Mouse (Mus musculus) kidney, adult 8-10 months (tissue): ENCODE results near the gene Kcnj10.
A peak's percentile ranks its signal among the peaks of the same experiment; 100 is the strongest.

Experiments
- DNase-seq, 2 experiments: peaks; one replicate each; pipeline ENCODE4 v3.0.0; 2022

The Kcnj10 gene

DNA sequence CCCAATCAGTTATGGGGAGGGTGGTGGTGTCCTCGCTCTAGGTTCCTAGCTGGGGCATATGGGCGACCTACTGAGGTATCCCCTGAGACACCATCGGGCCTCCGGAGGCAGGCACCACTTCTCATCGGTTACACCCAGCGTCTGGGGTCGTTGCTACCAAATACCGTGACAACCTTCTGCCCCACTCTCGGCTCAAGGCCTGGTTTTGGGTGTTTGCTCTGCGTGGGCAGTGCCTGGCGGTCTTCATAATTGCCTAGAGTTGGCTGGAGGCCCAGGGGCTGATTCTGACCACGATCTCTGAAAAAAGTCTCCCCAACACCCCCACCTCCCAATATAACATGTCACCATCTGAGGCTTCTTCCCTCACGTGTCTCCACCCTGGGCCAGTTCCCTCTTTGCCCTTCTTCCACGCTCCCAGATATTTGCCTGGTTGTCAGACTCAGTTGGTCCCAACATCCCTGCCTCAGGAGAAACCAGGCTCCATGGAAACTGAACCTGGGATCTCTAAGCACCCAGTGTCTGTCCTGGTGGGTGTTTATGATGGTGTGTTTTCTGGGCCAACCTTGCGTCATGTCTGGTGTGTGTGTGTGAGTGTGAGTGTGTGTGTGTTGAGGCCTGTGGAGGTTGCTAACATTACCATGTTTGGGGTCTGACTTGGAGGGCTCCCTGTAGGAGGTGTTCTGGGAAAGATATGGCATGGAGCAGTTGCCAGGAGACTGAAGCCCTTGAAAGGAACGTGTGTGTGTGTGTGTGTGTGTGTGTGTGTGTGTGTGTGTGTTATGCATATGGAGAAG, 28.0 kb upstream of the Kcnj10 start:
- no peak for DNase-seq

DNA sequence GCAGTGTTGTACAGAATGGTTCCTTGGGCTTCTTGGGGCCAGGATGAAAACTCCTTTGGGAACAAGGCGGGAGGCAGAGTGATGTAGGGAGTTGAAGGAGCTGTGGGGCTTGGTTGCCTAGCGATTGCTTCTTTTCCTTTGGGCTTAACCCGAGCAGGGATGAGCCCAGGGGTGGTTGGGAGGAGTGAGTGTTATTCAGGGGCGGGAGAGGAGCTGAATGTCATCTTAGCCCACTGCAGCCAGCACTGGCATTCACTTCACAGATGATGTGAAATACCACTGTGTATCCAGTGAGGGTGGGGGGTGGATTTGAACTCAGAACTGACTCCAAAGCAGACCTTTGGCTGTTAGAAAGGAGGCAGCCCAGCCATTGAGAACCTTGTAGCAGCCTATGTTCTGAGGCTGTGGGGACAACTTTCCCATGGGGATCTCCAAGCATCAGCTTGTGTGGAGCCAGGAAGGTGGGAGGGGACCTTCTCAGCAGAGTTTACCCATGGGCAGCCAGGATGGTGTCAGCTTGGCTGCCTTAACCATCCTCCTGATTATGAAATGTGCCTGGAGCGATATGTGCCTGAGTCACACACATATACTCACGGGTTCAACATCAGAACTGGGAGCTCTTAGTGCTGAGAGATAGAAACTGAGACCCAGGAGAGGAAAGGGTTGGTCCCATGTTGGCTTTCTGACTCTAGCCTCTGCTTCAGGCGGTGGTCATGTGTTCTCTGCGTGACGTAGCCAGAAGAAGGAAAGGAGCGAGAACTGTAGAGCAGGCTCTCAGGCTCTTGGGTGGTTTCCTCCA, 27.2 kb upstream of the Kcnj10 start:
- DNase-seq, result no peak

DNA sequence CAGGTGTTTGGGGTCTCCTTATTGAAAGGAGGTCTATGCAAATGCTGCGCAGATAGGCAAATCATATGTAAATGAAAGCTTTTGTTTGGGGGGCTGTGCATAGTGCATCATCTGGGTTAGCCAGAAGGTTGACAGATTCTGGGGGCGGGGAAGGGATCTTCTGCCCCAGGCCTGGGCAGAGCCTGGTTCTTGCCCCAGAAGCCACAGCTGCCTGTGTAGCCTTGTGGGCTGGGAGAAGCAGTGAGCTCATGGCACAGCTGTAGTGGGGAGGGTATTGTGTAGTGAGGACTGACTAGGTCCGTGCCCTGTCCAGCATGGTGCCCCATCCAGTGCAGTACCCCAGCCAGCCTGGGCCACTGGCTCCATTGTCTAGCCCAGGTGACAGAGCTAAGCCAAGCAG, 26.1 kb upstream of the Kcnj10 start:
- no peak for DNase-seq

DNA sequence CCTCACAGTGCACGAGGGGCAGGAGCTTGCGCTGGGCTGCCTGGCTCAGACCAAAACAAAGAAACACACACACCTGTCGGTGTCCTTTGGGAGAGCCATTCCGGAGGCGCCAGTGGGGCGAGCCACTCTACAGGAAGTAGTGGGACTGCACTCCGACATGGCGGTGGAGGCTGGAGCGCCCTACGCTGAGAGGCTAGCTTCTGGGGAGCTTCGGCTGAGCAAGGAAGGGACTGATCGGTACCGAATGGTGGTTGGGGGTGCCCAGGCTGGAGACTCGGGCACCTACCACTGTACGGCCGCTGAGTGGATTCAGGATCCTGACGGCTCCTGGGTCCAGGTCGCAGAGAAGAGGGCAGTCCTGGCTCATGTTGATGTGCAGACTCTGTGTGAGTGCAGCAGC, 23.6 kb upstream of the Kcnj10 start:
- DNase-seq, result no peak

DNA sequence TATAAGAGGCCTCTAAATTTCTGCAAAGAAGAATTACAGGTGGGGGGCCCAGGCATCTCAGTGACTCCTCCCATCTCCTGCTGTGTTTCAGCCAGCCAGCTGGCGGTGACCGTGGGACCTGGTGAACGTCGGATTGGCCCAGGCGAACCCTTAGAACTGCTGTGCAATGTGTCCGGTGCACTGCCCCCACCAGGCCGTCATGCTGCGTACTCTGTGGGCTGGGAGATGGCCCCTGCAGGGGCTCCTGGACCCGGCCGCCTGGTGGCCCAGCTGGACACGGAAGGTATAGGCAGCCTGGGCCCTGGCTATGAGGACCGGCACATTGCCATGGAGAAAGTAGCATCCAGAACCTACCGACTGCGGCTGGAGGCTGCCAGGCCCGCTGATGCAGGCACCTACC, 23.1 kb upstream of the Kcnj10 start:
- no peak for DNase-seq

DNA sequence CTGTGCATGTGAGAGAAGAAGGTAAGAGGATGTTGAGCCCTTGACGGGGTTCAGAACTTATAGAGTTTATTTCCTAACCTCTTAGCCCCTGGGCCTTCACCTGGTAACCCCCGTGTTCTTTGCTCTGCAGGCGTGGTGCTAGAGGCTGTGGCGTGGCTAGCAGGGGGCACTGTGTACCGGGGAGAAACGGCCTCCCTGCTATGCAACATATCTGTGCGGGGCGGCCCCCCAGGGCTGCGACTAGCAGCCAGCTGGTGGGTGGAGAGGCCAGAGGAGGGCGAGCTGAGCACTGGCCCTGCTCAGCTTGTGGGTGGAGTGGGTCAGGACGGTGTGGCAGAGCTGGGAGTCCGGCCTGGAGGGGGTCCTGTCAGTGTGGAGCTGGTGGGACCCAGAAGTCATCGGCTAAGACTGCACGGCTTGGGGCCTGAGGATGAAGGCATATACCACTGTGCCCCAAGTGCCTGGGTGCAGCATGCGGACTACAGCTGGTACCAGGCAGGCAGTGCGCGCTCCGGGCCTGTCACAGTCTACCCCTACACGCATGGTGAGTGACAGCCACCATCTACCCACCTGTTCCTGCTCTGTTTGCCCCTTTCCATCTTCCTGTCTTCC, 22.5 kb upstream of the Kcnj10 start:
- DNase-seq, result no peak

DNA sequence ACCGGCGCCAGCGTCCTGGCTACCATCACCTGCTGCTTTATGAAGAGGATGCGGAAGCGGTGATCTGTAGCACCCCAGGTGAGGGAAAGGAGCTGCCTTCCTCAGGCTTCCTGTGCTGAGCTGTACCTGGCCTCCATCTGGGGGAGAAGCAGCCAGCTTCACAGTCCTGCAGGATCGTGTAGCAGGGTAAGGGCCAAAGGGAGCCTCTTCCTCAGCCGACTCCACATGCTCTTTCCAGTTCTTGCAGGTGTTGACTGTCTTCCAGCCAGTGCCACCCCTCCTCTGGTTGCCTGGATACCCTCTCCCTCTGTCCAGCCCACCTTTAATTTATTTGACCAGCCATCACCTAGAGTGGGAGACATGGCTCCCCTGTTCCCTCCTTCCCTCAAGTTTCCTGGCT, 21.7 kb upstream of the Kcnj10 start:
- DNase-seq, result no peak

DNA sequence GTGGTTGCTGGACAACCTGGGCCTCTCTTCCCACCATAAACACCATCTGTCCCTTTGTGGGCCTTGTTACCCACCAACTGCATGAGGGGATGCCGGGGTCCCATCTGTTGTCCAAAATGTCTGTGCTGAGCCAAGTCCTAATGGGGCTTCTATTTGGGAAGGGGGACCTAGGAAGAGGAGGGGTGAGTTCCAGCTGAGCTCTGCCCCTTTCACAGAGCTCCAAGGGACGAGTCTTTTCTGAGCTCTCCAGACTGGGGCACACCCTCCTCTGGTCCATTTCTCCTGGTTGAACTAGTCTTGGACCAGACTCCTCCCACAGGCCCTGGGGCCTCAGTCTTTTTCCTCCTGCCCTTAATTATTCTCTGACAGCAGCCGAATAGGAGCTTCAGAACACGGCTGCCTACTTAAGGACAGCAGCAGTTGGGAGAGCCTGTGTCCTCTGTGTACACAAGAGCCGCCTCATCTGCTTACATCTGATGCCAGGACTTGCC, 21.0 kb upstream of the Kcnj10 start:
- no peak for DNase-seq

DNA sequence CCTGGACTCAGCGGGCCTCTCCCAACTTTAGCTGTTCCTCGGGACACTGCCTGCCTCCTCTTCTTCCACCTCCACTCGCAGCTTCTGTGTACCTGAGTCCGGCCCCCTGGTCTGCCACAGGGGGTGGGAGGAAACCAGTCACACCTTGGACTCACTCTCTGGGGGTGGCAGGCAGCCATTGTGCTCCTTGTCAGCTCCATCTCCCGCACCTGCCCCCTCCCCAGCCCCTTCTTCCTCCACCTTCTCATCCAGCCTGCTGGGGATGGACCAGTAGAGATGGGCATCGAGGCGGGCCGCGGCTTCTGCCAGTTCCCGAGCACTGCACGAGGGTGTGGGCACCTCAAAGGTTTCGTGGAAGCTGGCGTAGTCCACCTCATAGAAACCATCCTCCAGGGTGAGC, 18.3 kb upstream of the Kcnj10 start:
- no peak for DNase-seq

DNA sequence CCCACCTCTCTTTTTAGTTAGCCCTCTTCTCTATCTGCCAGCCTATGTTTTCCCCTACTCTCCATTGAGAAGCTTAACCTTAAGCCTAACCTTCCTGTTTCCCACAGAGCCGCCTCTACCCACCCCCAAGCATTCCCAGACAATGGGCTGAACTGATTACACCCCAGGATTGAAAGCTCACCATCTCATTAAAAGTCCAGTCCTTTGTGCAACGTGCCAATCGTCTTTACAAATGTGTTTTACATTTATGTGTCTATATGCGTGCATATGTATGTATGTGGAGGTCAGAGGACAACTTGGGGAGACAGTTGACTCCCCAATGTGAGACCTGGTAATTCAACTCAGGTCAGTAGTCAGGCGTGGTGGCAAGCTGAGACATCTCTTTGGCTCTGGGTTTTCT, 17.7 kb upstream of the Kcnj10 start:
- no peak for DNase-seq

DNA sequence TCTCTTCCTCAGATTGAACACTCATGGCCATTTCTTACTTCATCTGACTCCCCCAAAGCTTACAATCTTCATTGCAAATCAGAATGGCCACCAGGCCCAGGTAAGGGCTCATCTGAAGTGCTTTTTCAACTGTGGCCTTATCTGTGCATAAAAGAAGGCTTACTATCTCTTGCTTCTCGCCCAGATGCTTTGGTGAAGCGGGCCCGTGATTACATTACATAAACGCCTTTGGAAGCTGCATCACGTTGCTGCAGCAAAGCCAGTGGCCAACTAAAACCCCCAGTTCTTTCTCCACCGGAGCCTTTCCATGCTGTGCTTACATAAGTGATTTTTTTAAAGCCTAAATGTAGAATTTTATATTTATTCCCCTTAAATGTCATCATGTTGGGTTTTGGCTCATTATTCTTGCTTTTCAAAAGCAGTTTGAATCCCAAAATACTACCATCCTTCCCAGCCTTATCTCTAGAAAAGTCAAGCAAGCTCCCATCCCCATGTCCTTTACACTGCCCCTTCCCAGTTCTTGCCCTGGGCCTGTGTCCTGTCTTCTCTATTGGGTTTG, 17.1 kb upstream of the Kcnj10 start:
- DNase-seq, result no peak

DNA sequence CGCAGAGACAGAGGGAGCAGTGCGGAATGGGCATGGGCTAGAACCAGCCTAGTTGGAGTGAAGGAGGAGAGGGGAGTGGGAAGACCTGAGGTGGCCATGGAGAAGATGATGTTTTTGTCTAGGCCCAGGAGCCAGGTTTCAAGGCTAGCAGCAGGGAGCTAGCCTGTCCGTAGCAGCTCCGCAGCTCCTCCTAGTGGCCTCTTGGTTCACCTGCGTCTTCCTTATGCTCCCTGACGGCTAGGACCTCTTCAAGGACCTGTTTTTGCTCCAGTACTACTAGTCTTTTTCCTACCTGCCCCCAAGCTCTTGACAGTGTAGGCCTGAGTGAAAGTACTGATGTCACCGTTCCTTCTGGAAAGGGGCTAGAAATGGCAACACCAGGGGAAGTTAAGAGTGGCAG, 16.3 kb upstream of the Kcnj10 start:
- peak; percentile 73 to 80 for DNase-seq

DNA sequence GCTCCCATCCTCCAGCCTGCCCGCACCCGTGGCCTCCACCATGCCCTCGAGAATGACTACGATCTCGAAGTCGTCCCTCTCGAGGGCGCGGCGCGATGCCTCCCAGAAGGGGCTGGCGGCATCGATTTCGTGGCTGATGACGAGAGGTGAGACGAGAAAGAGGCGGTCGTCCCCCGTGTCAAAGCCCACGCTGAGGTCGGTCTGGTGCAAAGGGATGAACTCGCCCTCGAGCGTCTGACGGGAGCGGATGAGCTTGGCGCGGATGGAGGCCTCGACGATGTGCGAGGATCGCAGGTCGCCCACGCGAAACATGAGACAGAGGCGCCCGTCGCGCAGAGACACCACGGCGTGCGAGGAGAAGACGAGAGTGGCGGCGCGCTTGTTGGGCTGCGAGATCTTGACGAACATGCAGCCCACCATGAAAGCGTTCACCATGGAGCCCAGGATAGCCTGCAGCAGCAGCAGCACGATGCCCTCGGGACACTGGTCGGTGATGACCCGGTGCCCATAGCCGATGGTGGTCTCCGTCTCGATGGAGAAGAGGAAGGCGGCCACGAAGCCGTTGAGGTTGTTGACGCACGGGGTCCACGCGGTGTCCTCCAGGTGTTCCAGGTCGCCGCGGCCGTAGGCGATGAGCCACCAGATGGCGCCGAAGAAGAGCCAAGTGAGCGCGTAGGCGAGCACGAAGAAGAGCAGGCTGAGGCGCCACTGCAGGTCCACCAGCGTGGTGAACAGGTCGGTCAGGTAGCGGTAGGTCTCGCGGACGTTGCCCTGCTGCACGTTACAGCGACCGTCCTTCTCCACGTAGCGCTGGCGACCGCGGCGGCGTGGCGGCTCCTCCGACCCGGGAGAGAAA, 15.1 kb upstream of the Kcnj10 start:
- peak; percentile 74 to 84 for DNase-seq

DNA sequence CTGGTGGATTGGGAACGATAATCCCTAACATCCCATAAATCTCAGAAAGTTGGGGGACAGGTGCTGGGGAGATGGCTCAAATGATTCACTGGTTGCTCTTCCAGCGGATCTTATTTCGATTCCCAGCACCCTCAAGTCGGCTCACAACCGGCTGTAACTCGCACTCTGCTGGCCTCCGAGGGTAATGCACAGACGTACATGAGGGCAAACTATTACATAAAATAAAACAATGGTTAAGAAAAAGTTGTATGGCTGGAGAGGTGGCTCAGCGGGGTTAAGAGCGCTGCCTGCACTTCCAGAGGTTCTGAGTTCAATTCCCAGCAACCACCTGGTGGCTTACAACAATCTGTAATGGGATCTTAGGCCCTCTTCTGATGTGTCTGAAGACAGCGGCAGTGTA, 14.3 kb upstream of the Kcnj10 start:
- DNase-seq, result no peak

DNA sequence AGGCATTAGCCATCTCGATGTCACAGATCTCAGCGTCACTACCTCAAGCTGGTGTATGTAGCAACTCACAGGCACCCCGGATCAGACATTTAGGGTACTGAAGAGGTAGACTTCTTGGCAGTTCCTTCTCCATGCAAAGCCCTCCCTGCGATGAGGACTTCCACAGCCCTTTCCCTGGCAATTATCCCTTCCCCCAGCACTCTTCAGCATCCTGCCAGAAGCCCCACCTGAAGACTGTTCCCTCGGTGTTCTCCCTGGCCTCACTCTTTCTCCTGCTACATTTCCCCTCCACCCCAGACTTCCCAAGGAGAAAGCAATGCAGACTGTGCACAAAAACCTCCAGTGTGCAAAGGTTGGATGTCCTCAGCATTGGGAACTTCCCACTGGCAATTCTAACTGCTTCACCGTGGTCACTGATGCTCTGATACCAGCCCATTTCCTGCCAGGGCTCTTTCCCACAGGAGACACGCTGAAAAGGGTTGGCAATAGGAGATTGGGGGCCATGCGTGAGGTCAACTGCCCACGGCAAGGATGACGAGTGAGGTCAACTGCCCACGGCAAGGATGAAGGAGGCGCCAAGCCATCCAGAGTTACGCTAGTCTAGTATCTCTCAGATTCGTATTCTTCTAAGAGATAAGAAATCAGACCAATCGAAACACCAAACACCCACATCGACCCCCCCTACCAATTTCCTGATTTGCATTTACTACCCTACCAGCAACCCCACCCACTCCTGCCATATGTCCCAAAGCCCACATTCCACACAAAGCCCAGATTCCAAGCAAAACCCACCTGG, 13.6 kb upstream of the Kcnj10 start:
- no peak for DNase-seq

DNA sequence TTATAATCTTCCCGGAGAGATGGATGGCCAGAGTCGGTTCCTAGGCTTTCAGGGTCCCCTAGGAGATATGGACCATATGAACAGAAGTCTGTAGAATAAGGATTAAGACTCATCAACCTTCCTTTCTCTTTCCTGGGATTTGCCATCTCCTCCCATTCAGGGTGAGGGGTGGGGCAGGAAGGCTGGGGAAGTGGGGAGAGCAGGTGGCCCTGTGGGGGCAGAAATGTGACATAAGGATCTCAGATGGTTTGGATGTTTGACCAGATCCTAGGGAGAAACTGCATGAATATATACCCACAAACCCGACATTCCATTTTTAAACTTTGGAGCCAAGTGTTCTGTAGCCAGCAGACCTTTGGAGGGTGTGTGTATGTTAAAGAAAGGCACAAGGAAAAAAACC, 13.0 kb upstream of the Kcnj10 start:
- DNase-seq, result no peak

DNA sequence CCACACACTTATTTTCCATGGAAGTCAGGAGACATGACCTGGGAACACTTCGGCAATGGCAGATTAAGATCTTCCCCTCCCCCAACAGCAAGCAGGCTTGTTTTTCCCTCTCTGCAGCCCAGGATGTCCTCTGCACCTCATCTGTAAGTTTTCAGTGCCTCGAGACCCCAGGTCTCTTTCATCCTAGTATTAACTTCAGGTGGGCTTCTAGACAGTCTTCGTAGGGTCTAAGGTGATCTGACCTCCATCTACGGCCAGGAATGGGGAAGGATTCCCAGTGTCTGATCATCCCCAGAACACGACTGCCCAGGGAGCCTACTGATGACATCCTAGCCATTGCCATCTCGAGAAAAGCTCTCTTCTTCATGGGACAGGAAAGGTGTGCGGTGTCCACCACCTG, 12.5 kb upstream of the Kcnj10 start:
- DNase-seq, result no peak

DNA sequence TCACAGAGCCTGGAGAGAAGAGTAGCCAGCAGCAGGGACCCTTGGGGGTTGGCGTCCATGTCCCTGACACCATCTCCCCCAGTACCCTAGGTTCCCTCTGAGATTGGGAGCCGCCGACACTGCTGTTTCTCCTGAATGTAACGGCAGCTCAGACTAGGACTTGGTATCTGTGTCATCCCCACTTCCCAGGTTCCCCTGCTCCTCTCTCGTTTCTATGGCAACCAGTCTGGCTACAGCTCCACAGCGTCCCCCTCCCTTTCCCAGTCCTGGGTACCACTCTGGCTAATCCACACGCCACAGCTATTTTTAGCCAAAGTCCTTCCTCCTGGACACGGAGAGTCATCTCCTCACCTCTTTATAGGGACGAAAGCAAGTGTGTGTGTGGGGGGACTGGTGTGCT, 11.9 kb upstream of the Kcnj10 start, which contains the start of gene Kcnj9:
TSS of gene Kcnj9 (minus strand) at position 188 of the 400 bp plus-strand sequence.
- no peak for DNase-seq

DNA sequence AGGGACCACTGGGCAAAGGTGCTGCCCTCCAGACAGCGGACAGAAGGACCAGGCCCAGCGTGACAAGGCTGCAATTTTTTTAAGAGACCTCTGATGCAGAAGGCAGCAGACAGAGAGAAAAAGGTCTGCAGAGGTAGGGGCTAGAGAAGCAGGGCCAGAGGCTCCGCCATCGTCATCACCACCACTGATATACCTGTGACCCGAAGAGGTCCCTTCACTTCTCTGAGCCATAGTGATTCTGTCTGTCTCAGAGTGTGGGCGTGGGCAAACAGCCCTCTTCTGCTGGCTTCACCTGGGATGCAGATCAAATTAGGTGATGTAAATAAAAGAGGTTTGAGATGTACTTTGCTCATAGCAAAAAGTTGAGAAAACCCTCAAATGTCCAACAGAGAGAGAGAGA, 11.4 kb upstream of the Kcnj10 start:
- DNase-seq, result no peak

DNA sequence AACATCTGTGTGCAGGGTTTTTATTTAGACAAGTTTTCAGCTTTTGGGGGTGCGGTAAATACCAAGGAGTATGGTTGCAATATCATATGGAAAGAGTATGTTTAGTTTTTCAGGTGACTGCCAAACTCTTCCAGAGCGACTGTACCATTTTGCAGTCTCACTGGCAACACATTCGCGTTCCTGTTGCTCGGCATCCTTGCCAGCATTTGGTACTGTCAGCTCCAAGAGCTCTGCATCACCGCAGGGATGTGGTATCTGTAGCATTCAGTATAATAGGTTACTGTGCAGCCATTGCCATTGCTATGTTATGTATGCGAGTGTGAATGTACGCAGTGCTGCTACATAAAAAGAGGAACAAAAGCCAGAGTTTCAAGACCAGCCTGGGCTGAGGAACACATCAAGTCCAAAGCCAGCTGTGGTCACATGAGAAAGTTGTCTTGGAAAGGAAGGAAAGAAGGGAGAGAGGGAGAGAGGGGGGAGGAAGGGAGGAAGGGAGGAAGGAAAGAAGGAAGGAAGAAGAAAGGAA, 9.5 kb upstream of the Kcnj10 start:
- DNase-seq, result no peak

DNA sequence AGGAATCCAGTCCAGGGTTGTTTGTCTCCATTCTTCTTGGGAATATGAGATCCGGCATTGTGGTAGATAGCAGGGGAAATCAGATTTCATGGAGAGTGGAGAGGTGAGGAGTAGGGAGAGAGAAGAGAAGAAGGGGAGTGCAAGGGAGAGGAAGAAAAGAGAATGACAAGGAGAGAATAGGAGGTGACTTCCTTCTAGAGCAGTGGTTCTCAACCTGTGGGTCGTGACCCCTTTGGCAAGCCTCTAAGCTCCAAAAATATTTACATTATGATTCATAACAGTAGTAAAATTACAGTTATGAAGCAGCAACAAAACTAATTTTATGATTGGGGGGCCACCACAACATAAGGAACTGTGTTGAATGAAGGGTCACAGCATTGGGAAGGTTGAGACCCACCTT, 8.1 kb upstream of the Kcnj10 start:
- no peak for DNase-seq
